Mouse (Mus musculus) megakaryocyte progenitor cell, adult 5-6 weeks (primary cell): ENCODE results near the gene Depp1. TPM values are rescaled to one million over a fixed set of nuclear protein-coding genes. Genes with fewer than 3 reads are reported as not detected.
A peak's percentile ranks its signal among the peaks of the same experiment; 100 is the strongest.
"Not testable (repeated sequence)": the region's sequence is repeated elsewhere in the genome, so short reads cannot be mapped to it uniquely, and the experiment has no call there.

Experiments
- ATAC-seq: replicated peaks from 2 replicates; pipeline ENCODE4 v1.8.0; 2016; ENCODE audit warnings: mild to moderate bottlenecking, moderate TSS enrichment, inconsistent platforms; ENCODE audit not compliant: poor library complexity
- total RNA-seq, 2 experiments: library from RNA; stranded (forward) in 1 of 2; stranded (reverse) in 1 of 2; fragments of 157-497, 149-512 nt in 1 of 2; fragments of 200-1000 nt in 1 of 2; gene quantifications; 2 replicates each; pipeline versions ENCODE4 v1.2.3 to v1.2.4; 2015 to 2017

Depp1 gene
- 0.44 TPM in 1 of 2 replicates, not detected in the other for total RNA-seq (2015)
- 0.08 TPM in 1 of 2 replicates, not detected in the other for total RNA-seq (2017)

DNA sequence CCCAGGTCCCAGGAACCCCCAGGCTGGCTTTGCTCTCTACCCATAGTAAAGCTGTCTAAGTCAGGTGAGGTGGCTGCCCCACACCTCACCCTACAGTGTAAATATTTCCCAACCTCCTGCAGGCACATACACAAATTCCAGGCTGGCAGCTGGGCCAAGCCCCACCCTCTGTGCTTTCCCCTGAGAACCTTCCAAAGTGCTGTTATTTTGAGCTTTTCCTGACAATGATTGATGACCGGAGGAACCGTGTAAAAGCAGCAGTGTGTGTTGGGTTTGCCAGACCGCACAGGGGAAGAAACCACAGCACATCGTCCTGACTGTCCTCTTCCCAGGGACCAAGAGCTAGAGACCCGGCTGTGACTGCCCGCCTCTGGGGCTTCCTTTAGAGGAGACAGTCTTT, at the start of gene Depp1:
Gene Depp1, plus strand, starts transcription at position 204 of the 400 bp plus-strand sequence.
- ATAC-seq: peak; percentile 13

DNA sequence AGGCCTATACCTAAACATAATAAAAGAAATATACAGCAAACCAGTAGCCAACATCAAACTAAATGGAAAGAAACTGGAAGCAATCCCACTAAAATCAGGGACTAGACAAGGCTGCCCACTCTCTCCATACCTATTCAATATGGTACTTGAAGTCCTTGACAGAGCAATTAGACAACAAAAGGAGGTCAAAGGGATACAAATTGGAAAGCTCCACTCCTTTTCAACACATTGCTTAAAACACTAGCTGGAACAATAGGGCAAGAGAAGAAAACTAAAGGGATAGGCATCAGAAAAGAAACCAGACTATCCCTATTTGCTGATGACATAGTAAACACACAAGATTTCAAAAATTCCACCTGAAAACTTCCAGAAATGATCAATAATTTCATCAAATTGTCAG, 49.4 kb upstream of the Depp1 start:
- ATAC-seq: not testable (repeated sequence)

DNA sequence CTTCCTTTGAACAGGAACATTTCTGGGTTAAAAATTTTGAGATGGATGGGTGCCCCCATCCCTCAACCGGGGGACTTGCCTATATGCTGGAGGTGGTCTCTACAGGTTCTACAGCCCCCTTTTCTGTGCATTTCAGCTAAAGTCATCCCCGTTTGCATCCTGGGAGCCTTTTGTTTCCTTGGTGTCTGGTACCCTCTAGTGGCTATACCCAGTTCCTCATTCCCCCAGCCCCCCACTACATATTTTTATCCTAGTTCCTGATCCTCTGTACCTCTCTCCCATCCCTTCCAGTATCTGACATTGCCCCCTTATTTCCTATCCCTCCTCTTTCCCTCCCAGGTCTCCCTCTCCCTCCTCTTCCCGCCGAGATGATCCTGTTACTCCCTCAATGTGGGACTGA, 43.2 kb upstream of the Depp1 start:
- peak; percentile 44; the same call in 1 of the 2 replicates for ATAC-seq

DNA sequence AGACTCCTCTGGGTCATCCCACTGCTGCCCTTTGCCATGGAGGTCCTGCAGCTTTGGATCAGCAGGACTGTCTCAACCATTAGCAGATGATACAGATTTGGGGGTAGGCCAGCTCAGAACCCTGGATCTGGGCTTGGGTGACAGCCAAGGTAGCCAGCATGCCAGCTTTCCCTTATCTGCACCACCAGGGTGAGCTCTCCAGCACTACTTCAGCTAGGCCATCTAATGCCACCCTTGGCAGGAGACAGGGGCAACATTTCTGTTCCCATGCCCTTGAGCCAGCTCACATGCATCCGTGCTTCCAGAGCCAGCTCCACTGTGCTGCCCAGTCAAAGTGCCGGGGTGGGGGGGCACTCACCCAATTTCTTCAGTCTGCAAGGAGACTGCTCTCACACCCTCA, 34.7 kb upstream of the Depp1 start:
- ATAC-seq: peak; percentile 61

DNA sequence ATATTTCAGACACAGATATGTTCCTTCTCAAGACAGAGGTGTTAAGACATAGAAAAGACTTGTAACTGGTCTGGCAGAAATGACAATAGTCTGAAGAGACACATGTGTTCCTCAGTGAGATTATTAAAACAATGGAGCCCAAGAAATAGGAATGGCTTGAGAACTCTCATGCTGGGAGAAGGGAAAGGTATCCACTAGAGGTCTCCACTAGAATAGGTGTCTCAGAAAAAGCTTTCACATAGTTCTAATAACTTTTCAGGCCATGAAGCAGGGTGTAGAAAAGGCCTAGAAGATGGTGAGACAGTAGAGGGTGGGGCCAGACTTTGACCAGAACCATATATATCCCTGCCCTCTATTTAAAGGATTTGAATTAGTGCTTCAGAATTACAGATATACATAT, 32.3 kb upstream of the Depp1 start:
- ATAC-seq: no peak

DNA sequence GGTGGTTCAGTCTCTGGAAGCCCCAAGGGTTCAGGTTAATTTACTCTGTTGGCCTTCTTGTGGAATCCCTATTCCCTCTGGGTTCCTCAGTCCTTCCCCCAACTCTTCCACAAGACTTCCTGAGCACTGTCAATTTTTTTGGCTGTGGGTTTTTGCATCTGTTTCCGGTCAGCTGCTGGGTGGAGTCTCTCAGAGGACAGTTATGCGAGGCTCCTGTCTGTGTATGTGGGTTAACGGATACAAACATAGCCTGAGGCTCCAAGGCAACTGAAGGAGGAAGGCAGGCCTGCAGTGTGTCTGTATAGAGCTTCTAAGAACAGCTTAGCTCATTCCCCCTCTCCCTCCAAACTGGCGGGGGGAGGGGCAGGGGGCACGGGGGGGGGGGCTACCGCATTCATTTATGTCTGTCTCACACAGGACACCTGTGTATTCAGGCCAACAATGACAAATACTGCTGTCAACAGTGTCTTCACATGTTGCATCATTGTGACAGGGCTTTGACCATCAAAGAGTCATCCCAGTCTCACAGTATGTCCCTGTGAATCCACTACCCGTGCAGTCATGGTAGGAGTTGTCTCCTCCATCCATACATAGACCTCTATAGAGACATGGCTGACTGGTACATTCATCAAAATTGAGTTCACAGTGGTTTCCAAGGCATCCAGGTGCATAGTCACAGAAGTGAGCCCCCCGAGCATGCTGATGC, 28.9 kb upstream of the Depp1 start:
- peak; percentile 79 for ATAC-seq

DNA sequence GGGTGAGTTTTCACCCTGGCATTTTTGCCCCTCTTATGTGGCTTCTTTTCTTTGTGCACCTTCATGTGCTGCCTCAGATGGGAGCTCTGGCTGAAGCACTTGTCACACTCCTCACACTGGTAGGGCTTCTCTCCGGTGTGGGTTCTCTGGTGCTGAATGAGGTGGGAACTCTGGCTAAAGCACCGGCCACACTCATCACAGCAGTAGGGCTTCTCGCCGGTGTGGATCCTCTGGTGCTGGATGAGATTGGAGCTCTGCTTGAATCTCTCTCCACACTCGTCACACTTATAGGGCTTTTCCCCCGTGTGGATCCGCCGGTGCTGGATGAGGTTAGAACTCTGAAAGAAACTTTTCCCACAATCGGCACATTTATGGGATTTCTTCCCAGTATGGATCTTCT, 24.0 kb upstream of the Depp1 start:
- not testable (repeated sequence) for ATAC-seq

DNA sequence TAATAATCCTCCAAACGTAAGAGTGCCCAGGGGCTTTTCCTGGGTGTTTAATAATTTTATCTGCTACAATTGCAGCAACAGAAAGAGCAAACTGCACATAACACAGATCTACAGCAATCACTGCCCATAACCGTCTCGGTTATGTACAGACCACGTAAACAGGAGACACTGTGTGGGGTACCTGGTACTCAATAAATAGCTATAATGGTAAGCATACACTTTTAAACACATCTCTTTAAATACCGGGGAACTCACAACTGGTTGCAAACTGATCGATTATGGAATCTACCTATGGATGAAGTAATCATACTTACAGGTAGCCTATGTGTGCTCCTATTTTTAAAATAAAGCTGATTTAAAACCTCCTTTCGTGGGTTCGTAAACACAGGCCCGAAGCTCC, 22.3 kb upstream of the Depp1 start:
- ATAC-seq: no peak

DNA sequence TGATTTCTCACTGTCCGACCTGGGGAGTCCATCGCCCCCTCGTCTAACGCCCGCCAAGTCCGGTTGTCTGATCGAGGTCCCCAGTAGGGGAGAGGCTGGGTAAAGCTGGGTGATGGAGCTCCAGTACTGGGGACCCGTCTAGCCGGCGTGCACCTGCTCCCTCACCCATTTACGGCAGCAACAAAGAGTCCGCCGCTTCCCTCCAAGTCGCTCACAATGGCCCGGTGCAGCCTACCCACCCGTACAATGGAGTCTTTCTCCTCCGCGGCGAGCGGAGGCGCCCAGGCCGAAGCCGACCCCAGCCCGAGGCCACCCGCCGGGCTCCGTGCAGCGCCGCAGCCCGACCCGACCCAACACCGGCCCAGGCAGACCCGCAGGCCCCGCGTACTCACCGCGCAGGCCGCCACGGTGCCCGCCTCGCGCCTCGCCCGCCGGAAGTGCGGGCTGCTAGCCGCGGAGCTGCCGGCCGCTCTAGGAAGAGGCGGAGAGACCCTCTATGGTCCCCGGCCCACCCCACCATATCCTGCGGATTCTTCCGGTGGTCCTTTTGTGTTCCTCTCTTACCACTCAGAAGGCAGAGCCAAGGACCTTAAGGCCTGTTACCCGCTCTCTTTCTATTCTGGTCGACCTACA, 21.8 kb upstream of the Depp1 start, which contains the start of gene Zfp422:
Gene Zfp422, minus strand, starts transcription at position 461 of the 633 bp plus-strand sequence.
- peak; percentile 59 for ATAC-seq

DNA sequence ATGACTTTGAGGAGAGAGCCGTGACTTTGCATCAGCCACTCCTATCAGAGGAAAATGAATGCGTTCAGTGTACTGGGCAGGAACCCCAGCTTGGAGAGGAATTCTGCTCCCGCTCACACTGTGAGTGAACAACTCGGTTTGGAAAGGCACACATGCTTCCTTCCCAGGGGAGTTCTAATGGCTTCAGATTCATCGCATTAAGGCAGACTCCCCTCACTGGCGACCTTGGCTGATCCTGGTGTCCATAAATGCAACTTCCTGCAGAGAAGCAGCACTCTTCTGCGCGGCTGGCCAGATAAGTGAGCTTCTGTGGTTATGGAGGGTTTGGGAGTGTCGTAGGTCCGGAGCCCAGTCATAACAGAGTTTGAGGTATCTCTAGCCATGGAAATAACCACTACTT, 20.6 kb upstream of the Depp1 start:
- no peak for ATAC-seq

DNA sequence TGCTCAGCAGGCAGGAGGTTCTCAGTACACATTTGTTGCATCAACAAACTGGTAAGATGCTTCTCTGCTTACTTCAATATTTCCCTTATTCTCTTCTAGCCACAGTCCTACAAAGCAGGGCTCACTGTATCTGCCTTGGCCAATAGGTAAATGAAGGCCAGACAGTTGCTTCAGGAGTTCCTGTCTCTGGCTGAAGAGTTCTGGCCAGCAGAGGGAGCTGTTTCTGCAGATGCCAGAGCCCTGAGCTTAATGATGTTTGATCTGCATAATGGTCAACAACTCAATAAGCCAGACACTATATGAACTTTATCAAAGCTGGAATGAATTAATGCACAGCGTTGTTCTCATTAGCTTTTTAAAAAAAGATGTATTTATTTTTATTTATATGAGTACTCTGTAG, 18.3 kb upstream of the Depp1 start:
- peak; percentile 57 for ATAC-seq

DNA sequence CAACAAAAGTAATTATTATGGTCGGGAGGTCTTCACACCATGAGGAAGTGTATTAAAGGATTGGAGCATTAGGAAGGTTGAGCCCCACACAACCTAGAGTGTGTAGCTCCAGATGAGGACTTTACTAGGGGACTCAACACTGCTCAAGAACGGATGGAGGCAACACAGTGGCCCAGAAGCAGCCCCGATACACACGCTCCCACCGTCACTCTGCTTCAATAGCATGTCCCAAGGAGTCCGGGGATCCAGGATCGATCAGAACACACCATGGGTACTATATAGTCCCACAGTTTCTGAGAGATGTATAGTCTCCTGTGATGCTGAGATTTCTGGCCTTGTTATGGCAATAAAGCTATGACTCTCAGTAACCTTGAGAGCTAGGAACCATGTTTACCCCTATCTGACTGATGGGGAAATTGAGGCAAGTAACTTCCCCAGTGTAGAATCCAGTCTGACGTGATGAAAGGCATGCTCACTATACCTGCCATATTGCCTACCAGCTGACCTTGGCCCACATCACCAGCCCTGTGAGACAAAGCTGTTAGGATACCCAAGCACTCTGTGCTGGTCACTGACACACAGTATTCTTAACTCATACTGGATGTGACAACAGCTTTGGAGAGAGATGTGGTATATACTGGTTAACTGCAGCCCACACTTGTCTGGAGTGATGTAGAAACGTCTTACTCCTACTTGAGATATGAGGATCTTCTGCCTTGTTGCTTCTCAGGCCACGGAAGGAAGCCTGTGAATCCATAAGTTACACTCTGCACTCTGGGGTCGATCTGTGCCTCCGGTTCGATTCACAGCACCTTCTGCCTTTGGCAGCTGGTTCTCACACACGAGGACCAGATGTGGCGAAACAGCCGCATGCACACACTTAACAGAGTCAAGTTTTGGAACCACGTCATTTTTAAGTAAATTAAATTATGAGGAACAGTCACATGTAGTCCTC, 16.4 kb upstream of the Depp1 start:
- no peak for ATAC-seq

DNA sequence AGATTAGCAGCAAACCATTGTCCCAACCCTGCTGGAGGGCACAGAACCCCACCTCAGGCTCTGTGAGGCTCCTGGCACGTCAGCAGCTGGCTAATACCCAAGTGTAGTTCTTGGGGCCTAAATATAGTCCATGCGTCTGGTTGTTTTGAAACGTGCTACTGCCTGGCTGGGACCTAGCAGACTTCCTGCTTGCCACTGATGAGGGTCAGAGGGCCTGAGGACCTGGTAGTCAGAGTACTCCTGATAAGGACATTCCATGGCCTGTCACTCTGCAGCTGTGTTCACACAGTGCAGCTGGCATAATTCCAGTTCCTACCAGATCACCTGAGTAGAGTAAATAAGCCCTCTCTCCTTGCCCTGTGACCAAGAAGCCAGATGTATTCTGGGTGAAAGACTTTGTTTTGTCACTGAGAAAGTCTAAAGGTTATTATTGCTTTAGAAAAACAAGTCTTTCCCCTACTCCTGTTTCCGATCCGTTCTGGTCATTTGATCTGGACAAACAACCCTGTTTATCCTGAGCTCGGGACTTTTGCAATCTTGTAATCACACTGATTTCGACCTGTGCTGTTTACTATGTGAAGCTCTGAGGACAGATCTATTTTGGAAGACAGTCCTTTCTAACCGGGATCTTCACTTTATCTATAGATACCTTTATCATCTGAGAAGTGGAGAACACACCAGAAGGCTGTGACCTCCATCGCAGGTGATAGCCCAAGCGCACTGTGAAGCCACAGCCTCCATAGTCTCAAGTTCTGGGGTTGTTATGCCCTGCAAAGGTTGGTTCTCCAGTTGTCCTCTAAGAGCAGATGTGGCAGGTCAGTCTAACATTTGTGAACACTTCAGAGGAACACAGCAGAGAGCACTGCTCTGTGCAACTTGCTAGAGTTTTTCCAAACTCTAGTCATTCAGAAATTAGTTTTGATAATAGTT, 14.9 kb upstream of the Depp1 start:
- peak; percentile 37 for ATAC-seq

DNA sequence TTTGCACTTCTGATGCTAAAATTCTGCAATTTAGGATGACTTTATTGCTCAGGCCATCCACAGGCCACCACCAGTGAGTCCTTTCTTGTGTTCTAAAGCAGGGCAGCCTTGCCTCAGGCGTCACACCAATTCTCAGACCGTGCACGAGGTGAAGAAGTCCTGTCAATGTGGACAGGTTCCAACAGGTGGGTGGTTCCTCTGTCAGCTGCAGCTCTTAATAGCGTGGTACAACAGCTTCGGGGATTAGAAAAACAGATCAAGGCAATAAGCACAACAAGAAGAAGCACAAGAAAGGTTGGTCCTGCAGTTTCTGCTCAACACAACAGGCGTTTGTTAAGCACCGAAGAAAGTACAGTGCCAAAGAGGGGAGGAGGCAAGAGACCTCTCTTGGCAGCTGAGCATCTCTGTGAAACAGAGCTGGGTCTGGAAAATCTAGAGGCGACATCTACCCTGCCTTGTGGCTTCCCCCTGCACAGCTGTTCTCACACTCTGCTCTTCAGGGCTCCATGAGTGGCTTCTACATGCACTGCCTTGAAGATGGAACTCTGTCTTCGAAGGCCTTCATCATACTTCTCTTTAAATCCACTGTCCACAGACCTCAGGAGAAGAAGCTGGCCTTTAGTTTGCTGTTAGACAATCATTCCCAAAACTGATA, 13.7 kb upstream of the Depp1 start:
- no peak for ATAC-seq

DNA sequence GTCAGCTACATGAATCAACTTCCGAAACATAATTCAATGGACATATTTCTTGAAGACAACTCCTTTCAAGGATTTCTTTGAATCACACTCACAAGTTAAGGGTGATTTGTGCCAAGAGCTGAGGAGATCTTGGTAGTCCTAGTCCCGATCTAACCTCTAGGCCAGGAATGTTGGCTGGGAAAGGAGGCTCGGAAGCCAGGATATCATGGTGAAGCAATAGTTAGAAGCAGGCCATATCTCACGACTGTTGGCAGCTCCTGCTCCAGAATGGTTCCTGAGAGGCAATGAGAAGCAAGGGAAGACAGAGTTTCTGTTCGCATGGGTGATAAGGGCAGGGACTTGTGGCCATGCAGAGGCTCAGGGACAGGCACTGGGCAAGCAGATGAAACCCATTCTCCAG, 12.9 kb upstream of the Depp1 start:
- no peak for ATAC-seq

DNA sequence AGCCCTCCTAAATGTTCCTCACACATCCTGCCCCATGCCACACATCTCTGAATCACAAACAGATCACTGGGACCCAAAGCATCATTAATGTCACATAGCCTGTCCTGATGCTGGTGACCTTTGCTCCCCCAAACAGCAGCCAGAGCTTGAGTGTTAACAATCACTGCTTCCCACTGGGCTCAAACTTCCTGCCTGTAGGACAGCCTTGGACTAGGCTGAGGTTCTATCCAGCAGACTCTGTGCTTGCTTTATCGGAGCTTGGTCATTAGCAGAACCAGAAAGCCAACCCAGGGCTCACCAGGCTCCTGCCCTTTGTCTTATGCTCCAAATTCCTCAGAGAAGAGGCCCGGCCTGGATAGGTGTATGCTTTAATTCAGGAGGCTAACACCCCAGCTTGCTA, 11.5 kb upstream of the Depp1 start:
- ATAC-seq: no peak

DNA sequence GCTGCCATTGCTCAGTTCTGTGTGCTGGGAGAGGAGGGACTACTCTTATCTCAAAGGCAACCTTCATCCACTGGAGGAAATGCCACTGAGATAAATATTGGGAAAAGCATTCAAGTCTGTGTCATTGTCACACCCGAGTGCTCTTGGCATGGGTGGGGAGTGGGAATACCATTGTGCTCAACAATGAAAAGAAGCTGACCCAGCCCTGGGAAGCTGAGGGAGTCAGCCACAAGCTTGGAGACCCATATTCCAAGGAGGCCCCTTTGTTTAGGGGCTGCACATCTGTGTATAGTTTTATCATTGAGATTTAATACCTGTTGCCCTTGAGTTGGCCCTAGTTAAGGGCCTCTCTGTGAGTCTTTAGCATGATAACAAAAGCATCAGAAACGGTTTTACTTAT, 10.7 kb upstream of the Depp1 start:
- ATAC-seq: no peak

DNA sequence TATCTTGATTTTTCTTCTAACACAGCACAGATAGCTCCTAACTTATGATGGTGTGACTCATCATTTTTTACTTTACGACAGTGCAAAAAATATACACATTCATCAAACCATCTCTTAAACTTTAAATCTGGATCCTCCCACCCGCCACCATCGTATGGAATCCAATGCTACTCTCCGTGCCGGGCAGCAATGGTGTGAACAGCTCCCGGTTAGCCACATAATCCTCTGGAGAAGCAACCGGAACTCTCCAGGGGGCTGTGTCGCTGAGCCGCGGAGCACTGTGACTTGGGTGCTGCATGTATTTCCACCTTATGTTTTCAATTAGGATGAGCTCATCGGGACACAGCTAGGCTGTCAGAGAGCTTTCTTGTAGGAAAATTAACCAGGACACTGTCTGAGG, 7.5 kb upstream of the Depp1 start:
- no peak for ATAC-seq

DNA sequence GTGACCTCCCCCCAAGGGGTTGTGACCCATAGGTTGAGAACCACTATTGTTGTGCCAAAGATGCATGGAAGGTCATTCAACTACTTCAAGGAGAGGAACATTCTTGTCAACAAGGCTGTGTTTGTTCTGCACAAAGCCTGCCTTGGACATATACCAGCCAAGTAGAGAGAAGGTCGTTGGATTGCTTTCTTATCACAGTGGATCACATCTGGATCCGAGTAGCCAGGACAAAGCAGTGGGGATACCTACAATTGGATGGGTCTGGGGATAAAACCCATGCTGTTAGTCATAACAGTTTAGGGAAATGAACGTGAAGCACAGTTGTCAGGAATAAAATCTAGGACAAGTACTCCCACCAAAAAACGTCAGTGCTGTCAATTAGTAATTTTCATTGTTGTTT, 6.5 kb upstream of the Depp1 start:
- no peak for ATAC-seq

DNA sequence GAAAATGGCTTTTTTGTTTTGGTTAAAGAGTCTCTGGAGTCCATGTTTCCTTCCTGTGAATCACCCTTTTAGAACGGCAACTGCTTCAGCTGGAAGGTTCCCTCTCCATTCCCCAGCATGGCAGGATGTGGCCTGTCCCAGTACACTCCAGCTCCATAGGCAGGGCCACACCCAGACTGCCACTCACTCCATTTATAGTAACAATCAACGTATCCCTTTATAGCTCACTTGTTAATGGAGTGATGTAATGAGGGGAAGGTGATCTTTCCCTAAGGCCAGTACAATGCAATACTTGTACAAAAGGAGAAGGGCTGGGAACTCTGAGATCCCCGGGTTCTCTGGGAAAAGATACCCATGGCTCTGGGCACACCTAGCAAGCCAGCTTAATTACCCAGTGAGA, 6.1 kb upstream of the Depp1 start:
- ATAC-seq: no peak
